Mouse (Mus musculus): ENCODE measurements at regions not wholly inside any gene's neighbourhood (a gene's known extent, or its start where the extent isn't known, plus 50 kb on each side); places are given as distances from the start of the nearest gene placed in this dataset.

- peaks cover 31% of the 10 kb centered on the region for H3K4me1 ChIP-seq (replicated peaks; ENCODE audit: control insufficient read depth, insufficient read depth, low read length)
These were observed 885.1 kb upstream of the Pou3f3 start for GRCm38 (mm10) chr1:41810318-41810964.

DNA sequence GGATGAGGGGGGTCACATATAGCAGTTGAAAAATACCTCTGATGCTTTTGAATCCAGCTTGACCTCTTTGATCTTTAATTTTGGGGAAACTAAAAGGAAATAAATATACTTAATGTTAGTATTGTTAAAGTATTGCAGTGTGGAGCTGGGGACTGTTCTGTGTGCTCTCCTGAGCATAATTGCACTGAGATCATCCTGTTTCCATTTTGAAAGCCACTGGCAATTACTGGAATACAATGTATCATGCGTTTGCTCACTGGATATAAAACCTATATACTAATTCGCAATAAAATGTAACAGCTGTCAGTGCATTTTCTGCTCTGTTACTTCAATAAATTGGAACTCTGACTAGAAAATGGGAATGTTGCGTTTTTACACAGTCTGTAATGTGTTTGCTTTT lies 884.4 kb upstream of the Pou3f3 start:
- Histone ChIP-seq H3K27me3 (replicated peaks; ENCODE audit: control insufficient read depth, insufficient read depth, low read length) (no peaks in the 10 kb centered on the region), H3K27ac (ENCODE audit: low read length) (peak overlapping the region; percentile 90), H3K4me1 (replicated peaks; ENCODE audit: control insufficient read depth, insufficient read depth, low read length) (peaks cover 31% of the 10 kb centered on the region), H3K4me3 (replicated peaks; ENCODE audit: low read length) (no peak overlapping the region; the same call in 1 of the 2 replicates), H3K9me3 (ENCODE audit: control insufficient read depth, low read length) (no peaks in the 10 kb centered on the region), H3K9ac (replicated peaks; ENCODE audit: low read depth, low read length) (peak overlapping the region; percentile 24), H3K36me3 (ENCODE audit: control insufficient read depth, insufficient read depth) (no peaks in the 10 kb centered on the region), H3K4me2 (ENCODE audit: low read length) (peak overlapping the region; percentile 50)
- no peak for ATAC-seq
- WGBS: 15% methylated on average over 3 of the region's 3 CpGs

More at GRCm38 (mm10) chr1:41810318-41810964, 885.1 kb upstream of the Pou3f3 start:
- Histone ChIP-seq H3K4me2 (ENCODE audit: low read length) (peak overlapping the region; percentile 50), H3K9me3 (ENCODE audit: control insufficient read depth, low read length) (no peaks in the 10 kb centered on the region), H3K36me3 (ENCODE audit: control insufficient read depth, insufficient read depth) (no peaks in the 10 kb centered on the region), H3K27ac (ENCODE audit: low read length) (peak overlapping the region; percentile 90), H3K9ac (replicated peaks; ENCODE audit: low read depth, low read length) (peak overlapping the region; percentile 24), H3K27me3 (replicated peaks; ENCODE audit: control insufficient read depth, insufficient read depth, low read length) (no peaks in the 10 kb centered on the region), H3K4me3 (replicated peaks; ENCODE audit: low read length) (peak overlapping the region; percentile 15)
- peak; percentile 88 for ATAC-seq
- WGBS: 3% methylated on average over 9 of the region's 9 CpGs

- 11% methylated on average over 7 of the region's 7 CpGs for WGBS
- Histone ChIP-seq H3K36me3 (ENCODE audit: control insufficient read depth, insufficient read depth) (no peaks in the 10 kb centered on the region), H3K9ac (replicated peaks; ENCODE audit: low read depth, low read length) (peak overlapping the region; percentile 8; the same call in 1 of the 2 replicates), H3K4me3 (replicated peaks; ENCODE audit: low read length) (no peak overlapping the region), H3K4me2 (ENCODE audit: low read length) (peak overlapping the region; percentile 38), H3K27ac (ENCODE audit: low read length) (peak overlapping the region; percentile 76), H3K9me3 (ENCODE audit: control insufficient read depth, low read length) (no peaks in the 10 kb centered on the region), H3K27me3 (replicated peaks; ENCODE audit: control insufficient read depth, insufficient read depth, low read length) (no peaks in the 10 kb centered on the region), H3K4me1 (replicated peaks; ENCODE audit: control insufficient read depth, insufficient read depth, low read length) (peaks cover 31% of the 10 kb centered on the region)
- no peak for ATAC-seq
These were observed 883.5 kb upstream of the Pou3f3 start for GRCm38 (mm10) chr1:41812071-41812470.

- Histone ChIP-seq H3K4me2 (ENCODE audit: low read length) (peak overlapping the region; percentile 35), H3K27ac (ENCODE audit: low read length) (peak overlapping the region; percentile 89), H3K4me3 (replicated peaks; ENCODE audit: low read length) (no peak overlapping the region), H3K9me3 (ENCODE audit: control insufficient read depth, low read length) (no peaks in the 10 kb centered on the region), H3K9ac (replicated peaks; ENCODE audit: low read depth, low read length) (0 out of 2 replicates have a peak overlapping the region, but pooled peaks have one; percentile 34), H3K36me3 (ENCODE audit: control insufficient read depth, insufficient read depth) (no peaks in the 10 kb centered on the region), H3K4me1 (replicated peaks; ENCODE audit: control insufficient read depth, insufficient read depth, low read length) (peaks cover 29% of the 10 kb centered on the region), H3K27me3 (replicated peaks; ENCODE audit: control insufficient read depth, insufficient read depth, low read length) (no peaks in the 10 kb centered on the region)
- WGBS: 8% methylated on average over 10 of the region's 10 CpGs
- ATAC-seq: peak; percentile 86
These were observed 881.2 kb upstream of the Pou3f3 start for GRCm38 (mm10) chr1:41814032-41815005.

DNA sequence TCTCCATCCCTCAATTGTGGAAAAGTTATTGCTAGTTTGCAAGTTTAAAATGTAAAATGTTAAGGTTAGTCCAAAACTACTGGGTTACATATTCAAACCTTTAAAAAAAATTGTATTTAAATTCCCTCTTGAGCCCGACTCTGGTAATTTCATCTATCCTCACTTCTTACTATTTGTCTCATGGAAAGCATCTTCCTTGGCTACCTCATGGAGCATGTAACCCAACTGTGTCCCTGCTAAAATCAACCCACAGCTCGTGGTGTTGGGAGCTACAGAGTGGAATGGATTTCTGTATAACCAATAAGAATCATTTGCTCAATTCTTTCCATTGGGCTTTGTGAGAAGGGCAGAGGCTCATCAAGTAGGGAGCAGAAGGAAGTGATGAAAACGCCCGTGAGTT lies 880.5 kb upstream of the Pou3f3 start:
- Histone ChIP-seq H3K27ac (ENCODE audit: low read length) (peak overlapping the region; percentile 77), H3K9ac (replicated peaks; ENCODE audit: low read depth, low read length) (no peak overlapping the region), H3K4me3 (replicated peaks; ENCODE audit: low read length) (no peak overlapping the region), H3K4me2 (ENCODE audit: low read length) (no peak overlapping the region), H3K27me3 (replicated peaks; ENCODE audit: control insufficient read depth, insufficient read depth, low read length) (no peaks in the 10 kb centered on the region), H3K9me3 (ENCODE audit: control insufficient read depth, low read length) (no peaks in the 10 kb centered on the region), H3K36me3 (ENCODE audit: control insufficient read depth, insufficient read depth) (no peaks in the 10 kb centered on the region), H3K4me1 (replicated peaks; ENCODE audit: control insufficient read depth, insufficient read depth, low read length) (peaks cover 24% of the 10 kb centered on the region)
- WGBS: 24% methylated on average over 4 of the region's 4 CpGs
- ATAC-seq: no peak

- Histone ChIP-seq H3K9ac (replicated peaks; ENCODE audit: low read depth, low read length) (0 out of 2 replicates have a peak overlapping the region, but pooled peaks have one; percentile 28), H3K27me3 (replicated peaks; ENCODE audit: control insufficient read depth, insufficient read depth, low read length) (no peaks in the 10 kb centered on the region), H3K36me3 (ENCODE audit: control insufficient read depth, insufficient read depth) (no peaks in the 10 kb centered on the region), H3K4me1 (replicated peaks; ENCODE audit: control insufficient read depth, insufficient read depth, low read length) (peaks cover 5% of the 10 kb centered on the region), H3K4me2 (ENCODE audit: low read length) (no peak overlapping the region), H3K9me3 (ENCODE audit: control insufficient read depth, low read length) (no peaks in the 10 kb centered on the region), H3K4me3 (replicated peaks; ENCODE audit: low read length) (no peak overlapping the region), H3K27ac (ENCODE audit: low read length) (peak overlapping the region; percentile 20)
- ATAC-seq: peak; percentile 69
- 51% methylated on average over 5 of the region's 5 CpGs for WGBS
These were observed 872.8 kb upstream of the Pou3f3 start for GRCm38 (mm10) chr1:41822742-41823141.

DNA sequence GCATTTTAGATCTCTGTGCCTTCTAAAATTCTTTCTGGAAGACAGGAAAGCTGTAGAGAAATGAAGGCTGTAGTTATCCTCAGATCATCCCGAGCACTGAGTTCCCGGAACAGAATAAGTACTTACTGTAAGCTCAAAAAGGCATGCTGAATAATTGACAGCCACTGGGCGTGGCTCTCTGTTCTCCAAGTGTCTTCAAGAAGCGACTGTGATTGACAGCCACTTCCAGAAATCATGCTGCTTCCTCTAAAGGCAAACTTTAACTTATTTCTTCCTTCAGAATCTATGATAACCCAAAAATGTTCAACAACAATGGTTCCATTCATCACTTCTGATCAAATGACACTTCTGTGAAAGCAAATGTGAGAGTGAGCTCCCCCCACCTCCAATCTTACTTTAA lies 870.3 kb upstream of the Pou3f3 start:
- WGBS: 70% methylated on average over 4 of the region's 4 CpGs
- peak; percentile 45 for ATAC-seq
- Histone ChIP-seq H3K27ac (ENCODE audit: low read length) (no peak overlapping the region), H3K4me1 (replicated peaks; ENCODE audit: control insufficient read depth, insufficient read depth, low read length) (peaks cover 5% of the 10 kb centered on the region), H3K27me3 (replicated peaks; ENCODE audit: control insufficient read depth, insufficient read depth, low read length) (no peaks in the 10 kb centered on the region), H3K9ac (replicated peaks; ENCODE audit: low read depth, low read length) (no peak overlapping the region), H3K36me3 (ENCODE audit: control insufficient read depth, insufficient read depth) (no peaks in the 10 kb centered on the region), H3K4me3 (replicated peaks; ENCODE audit: low read length) (no peak overlapping the region), H3K9me3 (ENCODE audit: control insufficient read depth, low read length) (no peaks in the 10 kb centered on the region), H3K4me2 (ENCODE audit: low read length) (no peak overlapping the region)

GRCm38 (mm10) chr1:41831641-41832040 lies 863.9 kb upstream of the Pou3f3 start:
- 64% methylated on average over 2 of the region's 2 CpGs for WGBS
- no peaks in the 10 kb centered on the region for H3K9me3 ChIP-seq (ENCODE audit: control insufficient read depth, low read length)
- no peak overlapping the region for H3K4me2 ChIP-seq (ENCODE audit: low read length)
- H3K27ac ChIP-seq (ENCODE audit: low read length): no peak overlapping the region
- peaks cover 3% of the 10 kb centered on the region; the same call in 1 of the 2 replicates for H3K4me1 ChIP-seq (replicated peaks; ENCODE audit: control insufficient read depth, insufficient read depth, low read length)
- no peaks in the 10 kb centered on the region for H3K27me3 ChIP-seq (replicated peaks; ENCODE audit: control insufficient read depth, insufficient read depth, low read length)
- no peaks in the 10 kb centered on the region for H3K36me3 ChIP-seq (ENCODE audit: control insufficient read depth, insufficient read depth)
- no peak for ATAC-seq
- H3K9ac ChIP-seq (replicated peaks; ENCODE audit: low read depth, low read length): no peak overlapping the region
- no peak overlapping the region for H3K4me3 ChIP-seq (replicated peaks; ENCODE audit: low read length)
